Mouse (Mus musculus): ENCODE results near the gene Id1.

- TF ChIP-seq GATA1 (IDR thresholded peaks at IDR 0.05; ENCODE audit: low read length): no peak
- TF ChIP-seq TAL1 (IDR thresholded peaks at IDR 0.05; ENCODE audit: low read length): no peak
These were observed 1.5 kb downstream of the Id1 start for GRCm38 (mm10) chr2:152737306-152738221.

All from erythroblast, embryonic 14.5 days (primary cell).